Mouse (Mus musculus) cerebellum, adult (tissue): ENCODE data around the gene Slc2a9.

Experiments used
- ATAC-seq: cut with Nextera tagmentation; 2 replicates; pipeline ENCODE4 v1.9.2; 2017; ENCODE audit warnings: mild to moderate bottlenecking, moderate library complexity, mixed read lengths; ENCODE audit not compliant: insufficient number of reproducible peaks, low FRiP score, low TSS enrichment

The Slc2a9 gene

DNA sequence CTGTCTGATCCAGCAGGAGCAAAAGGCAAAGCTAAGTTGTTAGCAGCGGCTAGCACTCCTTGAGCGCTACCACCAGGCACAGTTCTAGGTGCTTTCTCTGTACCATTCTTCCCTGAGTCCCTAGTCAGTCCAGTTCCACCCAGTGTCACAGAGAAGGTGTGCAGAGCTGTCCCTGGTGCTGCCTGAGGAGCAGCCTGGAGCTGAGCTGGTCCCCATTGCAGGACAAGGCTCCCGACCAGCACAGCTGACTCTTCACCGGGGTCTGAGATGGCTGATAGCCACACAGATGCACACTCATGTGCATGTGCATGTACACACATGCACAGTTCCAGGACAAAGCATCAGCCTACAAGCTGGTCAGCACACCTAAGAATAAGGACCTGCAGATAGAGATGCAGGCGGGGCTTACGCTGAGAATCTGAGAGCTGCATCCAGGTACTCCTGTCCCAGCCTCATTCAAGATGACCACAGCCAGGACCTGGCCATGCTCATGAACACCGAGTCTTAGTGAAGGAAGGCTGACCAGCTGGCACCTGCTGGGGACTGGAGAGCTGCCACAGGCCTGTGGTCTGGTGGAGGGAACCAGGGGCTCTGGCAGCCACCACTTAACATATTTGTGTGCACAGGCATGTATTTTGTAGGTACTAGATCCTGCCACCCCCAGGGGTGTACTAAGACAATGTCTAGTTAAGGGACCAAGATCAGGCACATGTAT is 25.1 kb downstream of the Slc2a9 start:
- ATAC-seq: peak; percentile 51

DNA sequence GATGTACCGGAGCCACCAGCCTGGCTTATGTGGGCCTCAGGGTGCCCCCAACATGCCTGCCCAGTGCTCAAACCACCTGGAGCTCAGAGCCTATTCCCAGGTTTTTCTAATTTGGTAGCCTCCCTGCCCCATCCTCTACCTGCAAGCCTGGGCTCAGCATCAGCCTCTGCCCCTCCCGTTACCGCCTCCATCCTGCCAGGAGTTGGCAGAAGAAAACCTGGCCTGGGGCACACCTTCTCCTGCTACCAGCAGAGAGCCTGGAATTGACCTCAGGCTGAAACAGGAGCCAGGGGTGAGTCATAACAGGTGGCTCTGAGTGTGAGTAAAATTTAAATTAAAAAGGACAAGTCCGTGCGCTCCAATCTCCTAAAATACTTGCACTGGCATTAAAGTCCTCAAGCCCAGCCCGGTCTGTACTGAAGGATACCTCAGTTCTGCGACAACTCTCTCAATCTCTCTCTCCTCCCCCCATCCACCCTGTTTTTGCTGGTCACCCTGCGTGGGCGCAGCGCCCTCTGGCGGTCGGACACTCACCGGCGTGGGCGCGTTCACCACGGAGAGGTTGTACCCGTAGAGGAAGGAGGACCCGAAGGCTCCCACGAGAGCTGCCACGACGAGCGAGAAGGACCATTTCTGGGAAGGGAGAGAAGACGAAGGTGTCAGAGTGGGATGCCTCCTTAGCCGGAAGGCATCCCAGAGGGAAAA is 25.9 kb downstream of the Slc2a9 start:
- peak; percentile 18 for ATAC-seq

GRCm38 (mm10) chr5:38470881-38471280 is 32.1 kb downstream of the Slc2a9 start:
- ATAC-seq: no peak

- peak; percentile 96 for ATAC-seq
Observed at GRCm38 (mm10) chr5:38469891-38470578, 32.9 kb downstream of the Slc2a9 start.

DNA sequence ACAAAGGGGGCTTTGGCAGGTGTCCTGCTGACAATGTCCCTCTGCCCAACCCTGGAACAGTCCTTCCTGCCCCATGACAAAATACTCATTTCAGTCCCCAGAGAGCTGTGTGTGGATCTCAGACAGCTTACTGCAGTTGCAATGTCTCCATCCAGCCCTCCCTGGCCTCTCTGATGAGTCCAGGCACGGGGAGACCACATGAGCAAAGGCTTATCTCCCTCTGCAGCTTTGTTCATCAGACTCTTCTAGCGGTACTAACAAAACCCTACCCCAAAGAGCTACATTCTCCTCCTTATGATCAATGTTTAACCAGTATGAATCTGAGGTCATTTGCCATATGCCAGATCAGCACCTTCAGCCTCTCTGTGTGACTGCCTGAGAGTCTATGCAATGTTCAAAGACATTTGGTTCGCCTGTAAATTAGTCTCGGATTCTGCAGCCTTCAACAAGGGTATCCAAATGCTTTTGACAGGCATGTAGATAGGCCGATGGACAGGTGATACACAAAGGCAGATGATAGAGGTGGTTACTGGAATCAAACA is 36.3 kb downstream of the Slc2a9 start:
- no peak for ATAC-seq

GRCm38 (mm10) chr5:38461261-38461660 is 41.7 kb downstream of the Slc2a9 start:
- 0 out of 2 replicates have a peak, but pooled peaks have one; percentile 20 for ATAC-seq

DNA sequence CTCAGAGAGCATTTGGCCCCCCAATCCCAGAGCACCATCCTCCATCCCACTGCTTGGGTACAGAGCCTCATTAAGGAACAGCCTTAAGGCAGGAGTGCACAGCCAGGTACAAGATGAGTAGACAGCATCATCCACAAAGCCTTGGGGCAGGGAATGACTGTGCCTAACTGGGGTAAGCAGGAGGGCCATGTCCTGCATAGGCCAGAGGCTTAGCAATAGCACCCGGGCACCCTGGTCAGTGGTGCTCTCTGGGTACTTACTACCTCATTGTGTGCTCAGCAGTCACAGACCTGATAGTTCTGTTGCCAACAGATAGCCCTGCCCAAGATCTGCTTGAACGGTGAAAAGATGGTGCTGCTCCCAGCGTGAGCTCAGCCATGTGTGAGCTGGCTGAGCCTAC is 52.0 kb downstream of the Slc2a9 start:
- ATAC-seq: no peak

DNA sequence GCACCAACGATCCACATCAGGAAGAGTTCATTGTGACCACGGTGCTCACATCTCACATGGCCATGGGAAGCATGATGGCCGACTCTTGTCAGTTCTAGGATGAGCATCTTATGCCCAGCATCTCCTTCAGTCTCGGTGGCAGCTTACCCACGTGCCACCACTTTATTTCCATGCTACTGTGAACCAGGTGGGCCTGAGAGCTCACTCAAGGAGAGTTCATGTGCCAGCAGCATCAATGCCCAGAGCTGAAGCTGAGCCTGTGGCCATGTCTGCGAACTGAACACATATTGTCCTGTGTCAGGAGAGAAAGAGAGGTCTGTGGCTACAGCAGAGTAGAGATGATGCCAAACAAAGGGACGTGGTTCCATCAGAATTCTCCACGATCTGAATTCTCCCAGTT is 53.3 kb downstream of the Slc2a9 start:
- ATAC-seq: no peak

- no peak for ATAC-seq
Observed at GRCm38 (mm10) chr5:38448121-38448520, 54.8 kb downstream of the Slc2a9 start.

GRCm38 (mm10) chr5:38446316-38446975 is 56.5 kb downstream of the Slc2a9 start:
- ATAC-seq: peak; percentile 84

DNA sequence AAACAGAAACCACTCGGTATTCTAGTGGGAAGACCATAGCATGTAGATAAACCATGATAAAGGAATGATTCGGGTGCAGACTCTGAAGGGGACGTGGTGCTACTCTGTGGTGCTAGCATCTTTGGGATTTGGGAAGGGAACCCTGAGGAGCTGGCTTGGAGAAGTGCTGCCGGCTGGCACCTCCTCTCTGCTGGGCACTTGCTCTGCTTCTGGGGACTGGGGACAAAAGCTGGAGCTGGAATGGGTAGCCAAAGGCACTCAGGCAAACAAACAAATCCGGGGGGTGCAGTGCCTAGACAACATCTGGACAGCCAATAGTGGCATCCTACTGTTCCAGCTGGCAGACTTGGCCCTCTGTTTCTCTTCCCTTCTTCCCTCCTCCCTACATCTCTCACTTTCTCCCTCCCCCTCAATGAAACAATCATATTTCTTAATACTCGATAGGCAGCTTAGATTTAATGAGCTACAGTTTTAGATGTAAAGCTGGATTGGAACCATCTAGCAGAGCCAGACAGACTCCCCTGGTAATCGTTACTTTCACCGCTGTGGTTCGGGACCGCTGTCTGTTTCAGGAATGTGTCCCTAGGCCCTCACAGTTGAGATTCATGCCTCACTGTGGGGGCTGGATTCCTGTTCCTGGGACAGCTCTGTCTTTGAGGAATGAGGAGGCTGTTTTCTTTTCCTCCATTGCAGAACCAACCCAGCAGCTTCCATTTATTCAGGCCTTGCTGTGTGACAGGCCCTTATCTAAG is 61.7 kb downstream of the Slc2a9 start:
- ATAC-seq: 0 out of 2 replicates have a peak, but pooled peaks have one; percentile 8

DNA sequence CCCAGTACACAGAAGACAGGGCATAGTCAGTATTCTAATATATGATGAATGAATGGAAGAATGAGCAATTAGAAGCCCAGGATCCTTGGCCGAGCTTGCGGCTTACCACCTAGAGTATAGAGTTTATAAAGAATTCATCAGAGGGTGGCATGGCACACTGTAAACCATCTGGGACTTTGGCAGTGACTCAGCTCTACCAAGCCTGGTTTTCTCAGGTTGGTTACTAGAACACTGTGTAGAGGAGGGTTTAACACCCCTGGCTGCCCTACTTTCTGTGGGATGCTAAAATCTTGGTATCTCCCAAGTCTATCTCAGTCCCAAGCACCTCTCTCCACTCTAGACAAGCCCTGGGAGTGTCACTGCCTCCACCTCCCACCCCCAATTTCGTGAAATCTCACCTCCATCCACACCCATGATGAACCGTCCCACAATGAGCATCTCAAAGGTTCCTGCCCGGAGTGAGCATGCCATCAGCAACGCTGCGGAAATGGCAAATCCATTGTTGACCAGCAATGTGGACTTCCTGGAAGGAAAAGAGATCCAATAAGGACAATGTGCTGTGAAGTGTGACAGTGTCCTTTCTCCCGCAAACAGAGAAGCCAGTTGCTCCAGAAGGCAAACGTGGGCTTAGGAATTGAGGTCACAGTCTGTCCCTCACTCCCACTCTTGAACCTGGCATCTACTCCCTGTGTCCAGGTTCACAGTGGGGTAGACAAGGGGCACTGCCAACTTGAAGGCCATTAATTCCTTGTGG is 62.5 kb downstream of the Slc2a9 start:
- ATAC-seq: peak; percentile 81

DNA sequence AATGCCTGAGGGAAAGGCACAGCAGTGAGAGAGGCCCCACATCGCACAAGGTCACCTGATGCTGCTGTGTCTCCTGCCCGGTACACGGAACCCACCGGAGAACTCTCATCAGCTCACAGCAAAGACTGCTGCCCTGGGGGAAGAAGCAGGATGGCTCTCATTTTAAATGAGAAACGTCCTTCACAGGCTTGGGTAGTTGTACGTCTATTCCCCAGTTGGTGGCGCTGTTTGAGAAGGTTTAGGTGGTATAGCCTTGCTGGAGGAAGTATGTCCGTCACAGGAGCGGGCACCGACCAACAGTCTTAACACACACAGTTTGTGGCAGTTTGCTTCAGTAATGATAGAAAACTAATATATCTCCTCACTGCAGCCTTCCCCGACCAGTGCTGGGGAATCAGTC is 66.3 kb downstream of the Slc2a9 start:
- no peak for ATAC-seq

- no peak for ATAC-seq
Observed at GRCm38 (mm10) chr5:38434875-38435274, 68.1 kb downstream of the Slc2a9 start.

DNA sequence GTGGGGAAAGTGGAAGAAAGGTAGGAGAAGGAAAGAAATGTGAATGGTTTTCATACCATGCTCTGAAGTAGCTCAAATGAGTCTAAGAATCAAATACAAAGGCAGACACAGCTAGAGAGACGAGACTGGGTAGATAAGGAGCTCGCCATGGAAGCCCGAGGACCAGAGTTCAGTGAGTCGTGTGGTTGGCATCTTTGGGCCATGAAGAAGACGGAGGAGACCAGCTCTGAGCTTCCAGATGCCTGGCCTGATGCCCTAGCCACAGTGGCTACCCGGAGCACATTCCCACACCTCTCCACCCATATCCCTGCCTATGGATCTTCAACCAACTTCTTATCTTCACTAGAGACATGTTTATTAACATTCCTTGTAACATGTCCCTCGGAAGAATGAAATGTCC is 71.7 kb downstream of the Slc2a9 start:
- ATAC-seq: no peak

DNA sequence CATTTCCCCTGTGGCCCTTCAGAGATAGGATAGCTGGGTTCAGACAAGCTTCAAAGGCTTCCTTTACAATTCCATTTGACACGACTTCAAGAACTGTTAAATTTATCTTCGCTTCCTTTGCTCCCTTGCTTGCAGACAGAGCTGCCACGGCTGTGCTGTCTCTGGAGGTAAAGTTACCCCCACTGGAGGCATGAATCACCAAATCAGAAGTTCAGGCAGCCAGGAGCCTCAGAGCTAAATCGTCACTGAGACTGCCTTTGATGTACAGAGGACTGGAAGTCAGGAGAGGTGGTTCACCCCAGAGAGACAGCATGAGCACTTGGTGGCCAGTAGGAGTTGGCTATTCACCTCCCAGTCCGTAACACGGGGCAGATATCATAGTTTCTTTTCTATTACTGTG is 73.8 kb downstream of the Slc2a9 start:
- ATAC-seq: no peak

- ATAC-seq: no peak
Observed at GRCm38 (mm10) chr5:38427757-38428156, 75.2 kb downstream of the Slc2a9 start.

DNA sequence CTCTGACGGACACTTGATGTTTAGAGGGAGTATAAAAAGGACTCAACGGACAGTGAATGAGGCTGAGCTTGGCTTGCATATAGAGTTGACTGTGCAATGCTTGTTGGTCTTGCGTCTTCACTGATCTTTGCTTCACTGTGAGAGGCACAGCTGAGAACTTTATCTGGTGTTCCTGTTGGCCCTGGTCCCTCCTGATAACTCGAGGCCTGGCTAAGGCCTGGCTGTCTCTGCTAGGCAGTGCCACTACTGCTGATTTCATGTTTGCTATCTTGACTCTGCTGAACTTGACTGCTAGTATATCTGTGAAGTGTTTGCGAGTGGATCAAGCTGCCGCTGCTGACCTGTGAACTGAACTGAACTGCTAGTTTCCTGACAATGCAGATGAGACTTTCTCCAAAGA is 77.4 kb downstream of the Slc2a9 start:
- ATAC-seq: no peak

DNA sequence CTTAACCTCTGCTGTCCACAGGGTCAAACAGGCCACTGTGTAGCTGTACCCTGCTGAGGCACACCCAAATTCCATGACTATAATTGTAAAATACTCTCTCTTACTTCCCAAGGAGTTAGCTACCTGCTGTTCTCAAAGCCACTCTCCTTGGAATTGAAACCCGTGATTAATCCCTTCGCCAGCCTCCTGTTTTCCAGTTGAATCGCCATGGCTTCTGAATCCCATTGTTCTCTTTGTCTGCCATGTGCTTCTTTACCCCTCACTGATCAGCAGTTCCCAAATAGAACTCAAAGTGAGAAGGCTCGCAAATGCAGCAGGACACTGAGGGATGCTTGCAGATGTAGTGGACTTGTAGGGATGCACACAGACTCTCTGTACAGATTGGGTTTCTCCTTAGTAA is 80.5 kb downstream of the Slc2a9 start:
- no peak for ATAC-seq
